Mouse (Mus musculus): ENCODE measurements at regions not wholly inside any gene's neighbourhood (a gene's known extent, or its start where the extent isn't known, plus 50 kb on each side); places are given as distances from the start of the nearest gene placed in this dataset.

DNA sequence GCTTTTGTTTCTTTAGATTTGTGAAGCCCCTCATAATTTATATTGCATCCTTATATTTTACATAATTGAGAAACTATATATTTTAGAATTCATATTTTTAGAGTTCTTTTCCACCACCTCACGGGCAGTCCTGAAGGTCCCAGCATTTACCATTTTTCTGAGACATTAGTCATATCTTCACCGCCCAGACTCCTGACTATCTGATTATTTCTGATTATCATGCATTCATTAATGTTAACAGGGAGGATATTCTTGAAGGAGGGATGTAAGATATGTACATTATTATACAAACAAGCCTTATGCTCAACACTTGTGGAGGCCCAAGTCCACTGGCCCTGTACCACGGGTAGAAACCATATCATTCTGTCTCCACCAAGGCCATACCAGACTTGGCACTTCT, 743.4 kb downstream of the Hace1 start:
- no peak for DNase-seq (ENCODE audit: low read depth, low spot score)

DNA sequence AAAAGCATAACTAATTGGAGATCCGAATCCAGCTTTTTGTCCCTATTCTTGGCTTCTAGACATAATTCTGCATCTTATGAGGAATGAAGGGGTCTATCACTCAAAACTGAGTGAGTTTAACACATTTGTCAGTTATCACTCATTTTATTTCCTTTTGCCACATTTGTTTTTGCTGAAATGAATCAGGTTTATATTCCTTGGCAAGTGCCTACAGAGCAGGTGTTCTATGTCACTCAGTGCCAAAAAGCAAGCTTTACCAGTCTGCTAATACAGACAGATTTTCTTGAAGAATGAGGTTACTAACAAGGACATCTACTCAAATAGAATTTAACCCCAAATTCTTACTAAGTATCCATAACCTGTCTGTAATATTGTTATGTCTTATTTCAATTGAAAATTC, 751.4 kb downstream of the Hace1 start:
- DNase-seq (ENCODE audit: low read depth, low spot score): no peak

DNA sequence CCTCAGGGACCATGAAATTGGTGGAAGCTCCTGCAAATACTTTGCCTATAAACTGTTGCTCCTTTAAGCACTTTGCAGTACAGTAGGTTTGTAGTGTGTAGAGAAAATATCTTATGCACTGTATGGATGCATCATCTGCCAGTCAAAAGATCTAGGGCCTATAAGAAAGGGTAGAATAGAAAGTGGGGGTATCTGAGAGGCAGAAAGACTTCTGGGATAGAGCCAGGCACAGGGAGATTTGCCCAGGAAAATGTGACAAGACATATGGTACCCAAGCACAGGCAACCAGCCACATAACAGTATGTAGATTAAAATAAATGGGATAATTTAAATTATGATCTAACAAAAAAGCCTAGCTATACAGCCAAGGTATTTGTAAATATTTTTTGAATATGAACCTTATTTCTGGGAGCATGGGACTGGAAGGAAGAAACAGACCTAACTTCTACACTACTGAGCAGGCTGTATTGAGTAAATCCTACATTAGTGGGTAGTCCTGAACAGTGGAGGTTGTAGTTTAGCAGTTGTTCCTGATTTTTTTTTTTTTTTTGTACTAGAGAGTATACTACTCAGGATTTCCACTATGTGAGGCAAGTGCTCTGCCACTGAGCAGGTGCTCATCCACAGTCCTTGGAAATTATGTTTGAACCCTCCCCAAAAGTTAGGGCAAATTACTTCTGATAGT, 754.1 kb downstream of the Hace1 start:
- DNase-seq (ENCODE audit: low read depth, low spot score): no peak

DNA sequence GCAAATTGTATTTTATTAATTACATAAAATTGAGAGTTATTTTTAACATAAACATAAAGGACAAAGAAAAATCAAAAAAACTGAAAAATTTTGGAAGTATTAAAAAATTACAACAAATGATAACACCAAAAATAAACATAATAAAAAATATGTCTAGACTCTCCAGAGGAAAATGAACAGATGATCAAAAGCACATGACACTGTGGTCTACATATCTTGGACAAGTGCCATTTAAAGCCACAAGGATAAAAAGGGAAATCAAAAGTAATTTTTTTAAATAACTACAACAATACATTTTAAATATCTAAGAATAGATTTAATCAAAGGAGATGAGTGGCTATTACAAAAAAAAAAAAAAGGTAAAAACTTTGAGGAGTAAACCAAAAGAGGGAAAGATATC, 755.6 kb downstream of the Hace1 start:
- no peak for DNase-seq (ENCODE audit: low read depth, low spot score)

DNA sequence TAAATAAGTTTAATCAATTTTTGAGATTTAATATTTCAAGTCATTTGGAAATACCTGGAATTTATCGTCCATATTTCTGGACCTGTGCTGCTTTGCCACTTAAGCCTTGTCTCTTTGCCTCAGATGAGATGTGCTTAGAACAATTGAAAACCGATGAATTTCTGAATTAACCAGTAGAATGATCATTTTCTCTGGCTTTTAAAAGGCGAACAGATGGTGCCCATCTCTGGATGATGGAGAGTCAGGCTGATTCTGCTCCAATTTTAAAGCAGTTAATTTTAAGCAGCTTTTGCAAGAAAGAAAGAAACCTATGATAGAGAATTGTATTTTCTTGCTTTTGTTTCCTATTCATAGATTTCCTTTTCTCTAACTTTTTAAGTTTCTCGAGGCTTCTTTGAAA, 767.7 kb downstream of the Hace1 start:
- DNase-seq (ENCODE audit: low read depth, low spot score): no peak

DNA sequence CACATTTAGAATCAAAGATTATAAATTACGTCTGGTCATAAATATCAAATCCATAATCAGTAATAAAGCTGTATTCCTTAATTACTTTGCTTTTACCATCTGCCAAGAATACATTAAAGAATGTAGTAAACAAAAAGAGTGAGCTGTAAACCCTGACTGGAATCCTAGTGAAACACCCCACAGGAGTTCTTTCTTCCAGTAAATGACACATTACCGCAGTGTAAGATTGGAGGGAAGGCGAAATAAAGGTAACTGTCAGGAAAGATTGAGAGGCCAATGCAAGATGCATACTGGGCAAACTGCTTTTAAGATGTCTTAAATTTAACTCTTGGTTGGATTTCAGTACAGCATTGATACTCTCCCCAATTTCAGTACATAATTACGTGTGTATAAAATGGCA, 772.0 kb downstream of the Hace1 start:
- DNase-seq (ENCODE audit: low read depth, low spot score): no peak

DNA sequence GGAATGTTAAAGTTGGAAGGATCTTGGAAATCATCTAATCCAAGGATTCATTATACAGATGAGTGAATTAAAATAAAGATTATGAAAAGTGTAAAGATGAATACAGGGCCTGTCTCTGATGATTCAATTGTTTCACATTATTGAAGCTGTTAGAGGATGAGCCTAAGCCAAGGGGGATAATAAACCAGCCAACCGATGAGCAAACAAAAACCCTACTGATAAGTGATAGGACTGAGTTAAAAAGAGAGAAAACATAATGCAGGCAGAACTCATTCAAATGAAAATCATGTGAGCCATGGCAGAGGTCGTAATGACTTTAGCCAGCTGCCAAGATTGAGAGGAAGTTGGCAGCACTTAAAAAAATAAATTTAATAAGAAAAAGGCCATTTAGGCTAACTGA, 772.6 kb downstream of the Hace1 start:
- DNase-seq (ENCODE audit: low read depth, low spot score): no peak

DNA sequence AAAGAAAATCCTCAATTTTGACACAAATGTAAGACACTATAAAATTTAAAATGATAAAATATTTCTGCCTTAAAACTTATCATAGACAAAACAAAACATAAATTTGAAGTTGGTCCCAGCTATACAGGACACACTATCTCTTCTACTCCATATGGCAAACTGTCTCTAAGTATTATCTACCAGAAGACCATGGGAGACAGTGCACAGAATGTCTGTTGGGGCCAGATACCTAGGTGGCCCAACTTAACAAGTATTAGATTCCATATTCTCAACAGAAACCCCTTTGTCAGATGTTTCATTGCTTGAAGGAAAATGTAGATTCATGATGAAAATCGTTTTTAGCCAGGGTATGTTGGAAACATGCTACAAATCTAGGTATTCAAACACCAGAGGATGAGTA, 779.1 kb downstream of the Hace1 start:
- DNase-seq (ENCODE audit: low read depth, low spot score): no peak

DNA sequence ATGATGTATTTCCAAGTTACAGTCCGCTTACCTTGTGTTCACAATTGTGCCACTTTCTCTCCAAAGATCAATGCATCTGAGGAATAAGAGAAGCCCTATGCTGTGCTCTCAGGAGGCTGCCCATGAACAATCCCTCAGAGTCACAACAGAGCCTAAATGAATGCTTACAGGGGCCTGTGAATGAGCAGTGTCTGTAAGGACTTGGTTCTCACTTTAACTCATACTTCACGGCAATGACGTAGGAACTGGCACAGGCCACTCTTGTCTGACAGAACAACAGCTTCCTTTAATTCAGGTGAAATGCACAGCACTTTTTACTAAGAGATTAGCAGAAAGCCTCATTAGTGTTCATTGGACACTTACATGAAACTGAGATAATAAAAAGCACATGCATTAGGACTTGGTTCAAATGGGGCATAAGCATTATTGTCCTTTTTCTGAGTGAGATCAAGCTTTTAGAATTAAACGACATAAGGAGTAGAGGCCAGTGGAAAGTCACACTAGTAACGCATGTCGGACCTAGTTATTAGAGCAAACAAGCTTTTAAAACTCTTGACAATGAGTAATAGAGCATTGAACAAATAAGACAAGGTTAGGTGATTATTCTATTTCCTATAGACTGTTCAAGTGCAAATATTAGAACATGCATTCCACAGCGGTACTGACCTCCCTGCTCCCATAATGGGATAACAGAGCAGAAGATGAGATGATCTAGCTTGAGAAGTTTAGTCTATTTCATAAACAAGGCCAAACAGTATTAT, 796.3 kb downstream of the Hace1 start:
- DNase-seq (ENCODE audit: low read depth, low spot score): no peak

DNA sequence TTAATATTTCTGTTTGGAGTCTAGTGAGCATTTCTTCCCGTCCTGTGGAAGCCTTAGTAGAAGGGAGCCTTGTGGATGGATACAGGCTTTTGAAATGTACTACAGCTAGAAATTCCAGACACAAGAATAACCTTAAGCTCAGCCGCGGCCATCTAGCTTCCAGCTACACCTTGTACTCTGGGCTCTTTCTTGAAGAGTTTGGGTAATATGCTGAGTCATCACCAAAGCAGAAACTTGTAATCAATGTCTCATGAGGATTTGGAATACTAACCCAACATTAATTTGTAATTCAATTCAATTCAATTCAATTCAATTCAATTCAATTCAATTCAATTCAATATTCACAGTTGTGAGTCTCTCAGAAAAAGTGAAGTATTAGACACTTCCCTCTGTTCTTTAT, 797.0 kb downstream of the Hace1 start:
- no peak for DNase-seq (ENCODE audit: low read depth, low spot score)

DNA sequence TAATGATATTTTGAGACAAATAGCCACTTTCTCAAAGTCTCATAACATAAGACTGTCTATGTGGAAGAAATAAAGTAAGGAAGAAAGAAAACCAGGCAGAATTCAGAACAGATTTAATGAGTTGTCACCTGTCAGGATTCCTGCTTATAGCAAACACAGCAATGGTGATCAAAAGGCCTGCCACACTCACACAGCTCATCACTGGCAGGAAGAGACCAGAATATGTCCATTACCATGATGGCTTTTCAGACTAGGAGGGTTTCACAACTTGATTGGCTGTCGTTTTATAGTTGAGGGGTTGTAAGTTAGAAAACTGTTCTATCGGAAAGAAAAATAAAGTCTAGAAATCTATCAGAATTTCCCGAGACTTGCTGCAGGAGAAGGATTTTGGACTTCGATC, 819.5 kb downstream of the Hace1 start:
- no peak for DNase-seq (ENCODE audit: low read depth, low spot score)

DNA sequence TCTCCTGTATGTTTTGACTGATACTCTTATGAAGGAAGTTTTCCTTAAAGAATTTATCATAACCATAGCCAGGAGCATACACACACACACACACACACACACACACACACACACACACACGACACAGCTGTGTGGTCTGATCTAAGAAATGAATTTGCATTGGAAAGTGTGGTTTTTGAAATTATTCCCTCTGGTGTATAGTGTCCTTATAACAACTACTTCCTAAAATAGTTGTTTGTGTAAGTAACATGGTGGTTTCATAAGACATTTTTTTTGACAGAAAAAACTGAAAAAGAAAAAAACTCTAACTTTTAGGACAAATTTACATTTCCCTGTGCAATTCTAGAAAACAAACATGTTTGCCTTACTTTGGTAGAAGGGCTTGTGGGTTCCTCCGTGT, 826.3 kb downstream of the Hace1 start:
- DNase-seq (ENCODE audit: low read depth, low spot score): no peak

Measured in skeletal muscle tissue, adult 2 months (tissue).